Mouse (Mus musculus): ENCODE data around the gene Ugt1a6a. TPM values are rescaled to one million over a fixed set of nuclear protein-coding genes. Genes with fewer than 3 reads are reported as not detected.

Gene Ugt1a6a
- polyA plus RNA-seq, 1 experiment from 2014 or later, result 2.5 TPM

DNA sequence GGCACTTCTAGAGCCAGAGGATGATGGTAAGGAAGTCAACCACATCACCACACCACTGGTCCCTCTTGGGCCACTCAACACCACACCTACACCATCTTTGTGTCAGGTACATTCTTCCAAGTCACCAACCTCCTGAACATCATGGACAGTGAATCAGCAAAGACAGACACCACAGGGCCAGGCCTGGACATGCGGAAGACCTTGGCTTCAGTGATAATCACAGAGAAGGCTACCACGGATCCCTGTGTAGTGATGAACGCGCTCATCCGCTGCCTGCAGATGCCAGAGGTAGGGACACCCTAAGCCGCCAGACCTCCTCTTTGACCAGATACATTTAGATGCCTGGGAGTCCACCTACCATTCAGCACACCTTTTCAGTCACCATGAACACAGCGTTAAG is 93.5 kb downstream of the Ugt1a6a start:
- Histone ChIP-seq H3K27ac (ENCODE audit: low read length) (no peak overlapping the region), H3K9me3 (replicated peaks; ENCODE audit: control insufficient read depth, low read length, poor library complexity, severe bottlenecking) (peaks cover 79% of the 10 kb centered on the region), H3K27me3 (ENCODE audit: control insufficient read depth, insufficient read depth, low read depth, low read length) (no peaks in the 10 kb centered on the region), H3K4me3 (ENCODE audit: low read depth, low read length) (no peak overlapping the region), H3K9ac (ENCODE audit: low read depth, low read length) (no peak overlapping the region), H3K4me2 (ENCODE audit: low read length) (no peak overlapping the region), H3K36me3 (ENCODE audit: control insufficient read depth, insufficient read depth, low read length) (no peaks in the 10 kb centered on the region), H3K4me1 (ENCODE audit: control insufficient read depth, insufficient read depth, low read length) (no peaks in the 10 kb centered on the region)
- no peak for ATAC-seq
- WGBS, result 70% methylated on average over 7 of the region's 7 CpGs

- no peak overlapping the region for H3K4me3 ChIP-seq (ENCODE audit: low read depth, low read length)
- no peaks in the 10 kb centered on the region for H3K4me1 ChIP-seq (ENCODE audit: control insufficient read depth, insufficient read depth, low read length)
- no peak overlapping the region for H3K9ac ChIP-seq (ENCODE audit: low read depth, low read length)
- H3K27me3 ChIP-seq (ENCODE audit: control insufficient read depth, insufficient read depth, low read depth, low read length), result no peaks in the 10 kb centered on the region
- peaks cover 93% of the 10 kb centered on the region for H3K9me3 ChIP-seq (replicated peaks; ENCODE audit: control insufficient read depth, low read length, poor library complexity, severe bottlenecking)
- no peak overlapping the region for H3K27ac ChIP-seq (ENCODE audit: low read length)
- no peak for ATAC-seq
- H3K4me2 ChIP-seq (ENCODE audit: low read length), result no peak overlapping the region
- 81% methylated on average over 3 of the region's 3 CpGs for WGBS
- no peaks in the 10 kb centered on the region for H3K36me3 ChIP-seq (ENCODE audit: control insufficient read depth, insufficient read depth, low read length)
Observed at GRCm38 (mm10) chr1:88229566-88229965, 95.0 kb downstream of the Ugt1a6a start.

GRCm38 (mm10) chr1:88229986-88230385 is 95.4 kb downstream of the Ugt1a6a start:
- no peak for ATAC-seq
- no peak overlapping the region for H3K27ac ChIP-seq (ENCODE audit: low read length)
- 87% methylated on average over 5 of the region's 5 CpGs for WGBS

GRCm38 (mm10) chr1:88230421-88230820 is 95.8 kb downstream of the Ugt1a6a start:
- Histone ChIP-seq H3K27ac (ENCODE audit: low read length) (no peak overlapping the region), H3K9me3 (replicated peaks; ENCODE audit: control insufficient read depth, low read length, poor library complexity, severe bottlenecking) (peaks cover 100% of the 10 kb centered on the region), H3K9ac (ENCODE audit: low read depth, low read length) (no peak overlapping the region), H3K4me3 (ENCODE audit: low read depth, low read length) (no peak overlapping the region), H3K4me1 (ENCODE audit: control insufficient read depth, insufficient read depth, low read length) (no peaks in the 10 kb centered on the region), H3K4me2 (ENCODE audit: low read length) (no peak overlapping the region), H3K36me3 (ENCODE audit: control insufficient read depth, insufficient read depth, low read length) (no peaks in the 10 kb centered on the region), H3K27me3 (ENCODE audit: control insufficient read depth, insufficient read depth, low read depth, low read length) (no peaks in the 10 kb centered on the region)
- ATAC-seq, result no peak
- 75% methylated on average over 7 of the region's 7 CpGs for WGBS

More at GRCm38 (mm10) chr1:88229986-88230385, 95.4 kb downstream of the Ugt1a6a start:
- Histone ChIP-seq H3K4me1 (ENCODE audit: control insufficient read depth, insufficient read depth, low read length) (no peaks in the 10 kb centered on the region), H3K27me3 (ENCODE audit: control insufficient read depth, insufficient read depth, low read depth, low read length) (no peaks in the 10 kb centered on the region), H3K4me2 (ENCODE audit: low read length) (no peak overlapping the region), H3K36me3 (ENCODE audit: control insufficient read depth, insufficient read depth, low read length) (no peaks in the 10 kb centered on the region), H3K4me3 (ENCODE audit: low read depth, low read length) (no peak overlapping the region), H3K9ac (ENCODE audit: low read depth, low read length) (no peak overlapping the region), H3K9me3 (replicated peaks; ENCODE audit: control insufficient read depth, low read length, poor library complexity, severe bottlenecking) (peaks cover 97% of the 10 kb centered on the region)

- ATAC-seq, result no peak
- WGBS, result 76% methylated on average over 6 of the region's 6 CpGs
Observed at GRCm38 (mm10) chr1:88230981-88231802, 96.6 kb downstream of the Ugt1a6a start.

GRCm38 (mm10) chr1:88231803-88232499 is 97.3 kb downstream of the Ugt1a6a start:
- H3K9me3 ChIP-seq (replicated peaks; ENCODE audit: control insufficient read depth, low read length, poor library complexity, severe bottlenecking), result peaks cover 97% of the 10 kb centered on the region
- H3K4me1 ChIP-seq (ENCODE audit: control insufficient read depth, insufficient read depth, low read length), result no peaks in the 10 kb centered on the region
- no peaks in the 10 kb centered on the region for H3K36me3 ChIP-seq (ENCODE audit: control insufficient read depth, insufficient read depth, low read length)
- no peak overlapping the region for H3K9ac ChIP-seq (ENCODE audit: low read depth, low read length)
- H3K27ac ChIP-seq (ENCODE audit: low read length), result no peak overlapping the region
- no peak overlapping the region for H3K4me3 ChIP-seq (ENCODE audit: low read depth, low read length)
- ATAC-seq, result no peak
- no peak overlapping the region for H3K4me2 ChIP-seq (ENCODE audit: low read length)
- WGBS, result 69% methylated on average over 7 of the region's 7 CpGs
- H3K27me3 ChIP-seq (ENCODE audit: control insufficient read depth, insufficient read depth, low read depth, low read length), result no peaks in the 10 kb centered on the region

More at GRCm38 (mm10) chr1:88230981-88231802, 96.6 kb downstream of the Ugt1a6a start:
- H3K36me3 ChIP-seq (ENCODE audit: control insufficient read depth, insufficient read depth, low read length), result no peaks in the 10 kb centered on the region
- H3K9ac ChIP-seq (ENCODE audit: low read depth, low read length), result no peak overlapping the region
- H3K4me2 ChIP-seq (ENCODE audit: low read length), result no peak overlapping the region
- H3K4me1 ChIP-seq (ENCODE audit: control insufficient read depth, insufficient read depth, low read length), result no peaks in the 10 kb centered on the region
- H3K27ac ChIP-seq (ENCODE audit: low read length), result no peak overlapping the region
- peaks cover 99% of the 10 kb centered on the region for H3K9me3 ChIP-seq (replicated peaks; ENCODE audit: control insufficient read depth, low read length, poor library complexity, severe bottlenecking)
- no peak overlapping the region for H3K4me3 ChIP-seq (ENCODE audit: low read depth, low read length)
- no peaks in the 10 kb centered on the region for H3K27me3 ChIP-seq (ENCODE audit: control insufficient read depth, insufficient read depth, low read depth, low read length)

GRCm38 (mm10) chr1:88232664-88233380 is 98.2 kb downstream of the Ugt1a6a start:
- Histone ChIP-seq H3K4me2 (ENCODE audit: low read length) (no peak overlapping the region), H3K27me3 (ENCODE audit: control insufficient read depth, insufficient read depth, low read depth, low read length) (no peaks in the 10 kb centered on the region), H3K4me3 (ENCODE audit: low read depth, low read length) (no peak overlapping the region), H3K4me1 (ENCODE audit: control insufficient read depth, insufficient read depth, low read length) (no peaks in the 10 kb centered on the region), H3K9ac (ENCODE audit: low read depth, low read length) (no peak overlapping the region), H3K27ac (ENCODE audit: low read length) (no peak overlapping the region), H3K36me3 (ENCODE audit: control insufficient read depth, insufficient read depth, low read length) (no peaks in the 10 kb centered on the region), H3K9me3 (replicated peaks; ENCODE audit: control insufficient read depth, low read length, poor library complexity, severe bottlenecking) (peaks cover 97% of the 10 kb centered on the region)
- ATAC-seq, result no peak
- WGBS, result 55% methylated on average over 3 of the region's 3 CpGs

DNA sequence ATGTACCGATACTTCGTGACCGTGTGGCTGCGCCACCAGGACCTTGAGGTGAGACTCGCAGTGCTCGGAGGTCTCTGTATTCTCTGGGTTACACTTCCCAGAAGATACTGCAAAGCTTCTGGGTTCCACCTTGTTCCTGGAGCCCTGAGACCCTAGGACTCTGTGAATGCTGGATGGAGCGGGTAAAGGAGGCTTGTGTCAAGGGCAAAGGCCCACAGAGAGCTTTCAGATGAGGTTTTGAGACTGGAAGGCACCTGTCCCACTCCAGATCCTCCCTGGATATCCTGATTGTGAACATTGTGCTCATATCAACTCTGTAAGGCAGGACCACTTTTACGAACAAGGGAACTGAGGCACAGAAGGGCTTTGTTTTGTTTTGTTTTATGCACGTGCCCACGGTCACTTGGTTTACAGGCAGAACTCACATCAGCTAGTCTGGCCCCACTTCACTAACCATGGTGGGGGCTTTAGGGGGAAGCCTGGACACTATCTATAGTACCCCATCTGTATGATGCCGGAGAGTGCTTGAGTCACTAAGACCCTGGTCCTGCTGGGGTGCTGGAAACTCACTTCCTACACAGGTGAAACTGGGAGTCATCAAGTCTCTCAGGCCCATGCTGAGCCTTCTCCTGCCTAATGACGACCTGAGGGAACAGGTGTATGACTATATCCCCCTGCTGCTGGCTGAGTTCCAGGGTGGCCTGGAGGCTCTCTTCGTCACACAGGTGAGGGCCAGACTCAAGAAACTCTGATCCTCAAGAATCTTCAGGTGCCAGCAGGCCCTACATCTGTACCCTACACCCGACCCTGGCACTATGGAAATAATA is 99.0 kb downstream of the Ugt1a6a start:
- no peak for ATAC-seq
- H3K9ac ChIP-seq (ENCODE audit: low read depth, low read length), result no peak overlapping the region
- no peak overlapping the region for H3K4me2 ChIP-seq (ENCODE audit: low read length)
- no peaks in the 10 kb centered on the region for H3K27me3 ChIP-seq (ENCODE audit: control insufficient read depth, insufficient read depth, low read depth, low read length)
- H3K36me3 ChIP-seq (ENCODE audit: control insufficient read depth, insufficient read depth, low read length), result no peaks in the 10 kb centered on the region
- H3K9me3 ChIP-seq (replicated peaks; ENCODE audit: control insufficient read depth, low read length, poor library complexity, severe bottlenecking), result peaks cover 97% of the 10 kb centered on the region
- H3K27ac ChIP-seq (ENCODE audit: low read length), result no peak overlapping the region
- no peaks in the 10 kb centered on the region for H3K4me1 ChIP-seq (ENCODE audit: control insufficient read depth, insufficient read depth, low read length)
- WGBS, result 67% methylated on average over 14 of the region's 14 CpGs
- no peak overlapping the region for H3K4me3 ChIP-seq (ENCODE audit: low read depth, low read length)

All from midbrain, embryonic 16.5 days (tissue).